Mouse (Mus musculus): Measurements from ENCODE around the gene Slc2a1.

GRCm38 (mm10) chr4:119178331-119178730, 69.8 kb downstream of the Slc2a1 start:
- TF ChIP-seq CTCF (conservative IDR thresholded peaks at IDR 0.05 in 1 of 2, IDR thresholded peaks at IDR 0.05 in 1 of 2; ENCODE audit: low read depth in 2 of 2, low read length in 2 of 2) (no peak), TBP (conservative IDR thresholded peaks at IDR 0.05; ENCODE audit: low read depth, low read length) (no peak), POLR2A (IDR thresholded peaks at IDR 0.05; ENCODE audit: low read depth, low read length) (no peak), POLR2AphosphoS2 (IDR thresholded peaks at IDR 0.05; ENCODE audit: low read depth, low read length) (no peak), UBTF (IDR thresholded peaks at IDR 0.05; ENCODE audit: low read depth, low read length) (no peak), HCFC1 (IDR thresholded peaks at IDR 0.05; ENCODE audit: low read depth, low read length) (no peak), EP300 (IDR thresholded peaks at IDR 0.05; ENCODE audit: low read length) (no peak), ZMIZ1 (IDR thresholded peaks at IDR 0.05; ENCODE audit: low read depth, low read length) (no peak), NELFE (IDR thresholded peaks at IDR 0.05; ENCODE audit: low read depth, low read length) (no peak)

Data from CH12.LX (cell line).